27 mouse cellular contexts compared by ENCODE assay signal in the genomic region with DNA sequence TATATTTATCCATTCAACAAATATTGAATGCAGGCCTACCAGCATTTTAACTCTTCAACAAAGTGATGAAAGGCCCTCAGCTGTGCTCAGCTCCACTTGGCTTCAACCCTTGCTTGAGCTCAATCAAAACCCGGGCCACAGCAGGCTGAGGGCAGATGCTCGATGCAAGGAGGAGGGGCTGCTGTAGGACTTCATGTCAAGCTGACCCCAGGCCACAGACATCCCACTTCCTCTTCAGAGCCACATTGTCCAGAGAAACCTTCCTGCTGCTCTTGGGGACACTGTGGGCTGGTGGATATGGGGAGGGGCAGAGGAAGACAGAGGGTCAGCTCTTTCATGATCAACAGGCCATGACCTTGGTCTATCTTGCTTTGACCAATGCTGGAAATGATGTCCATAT.
"Had no signal": no experiment of that assay in that cellular context is flagged by ENCODE, and none has a peak within 500 bp of the region (broad histone marks: within the 10 kb centered on the region; RNA-seq: fewer than 3 reads in every experiment).

No protein-coding gene starts in this region.

- H3K36me3 ChIP-seq: heart, embryonic 13.5 days; heart, embryonic 15.5 days; hindbrain, embryonic 13.5 days; hindbrain, embryonic 15.5 days; kidney, embryonic 15.5 days; limb, embryonic 10.5 days; limb, embryonic 12.5 days; liver, embryonic 13.5 days had no signal

- H3K27me3 ChIP-seq: heart, embryonic 13.5 days; heart, embryonic 15.5 days; hindbrain, embryonic 13.5 days; hindbrain, embryonic 15.5 days; kidney, embryonic 15.5 days; limb, embryonic 12.5 days; liver, embryonic 13.5 days had no signal

- H3K4me2 ChIP-seq: heart, embryonic 11.5 days; heart, embryonic 13.5 days; heart, embryonic 15.5 days; hindbrain, embryonic 13.5 days; hindbrain, embryonic 15.5 days; kidney, embryonic 15.5 days; limb, embryonic 12.5 days; liver, embryonic 11.5 days; liver, embryonic 13.5 days had no signal

- H3K4me3 ChIP-seq: gastrocnemius, adult 2 months; heart, embryonic 13.5 days; heart, embryonic 15.5 days; hindbrain, embryonic 13.5 days; hindbrain, embryonic 15.5 days; kidney, embryonic 15.5 days; left cerebral cortex, adult 2 months; limb, embryonic 10.5 days; limb, embryonic 12.5 days; liver, embryonic 13.5 days had no signal

- DNase-seq: gastrocnemius, adult 2 months; gastrocnemius, postnatal 10 days; gastrocnemius, postnatal 25 days; heart, adult 18-20 months; heart, postnatal 14 days; heart, postnatal 36 days; kidney, adult 11 months; kidney, adult 2 months; kidney, adult 9 months; kidney, postnatal 14 days; kidney, postnatal 36 days; layer of hippocampus, adult 9-11 months; liver; liver, embryonic 13.5 days had no signal

- H3K9ac ChIP-seq: heart, embryonic 13.5 days; heart, embryonic 15.5 days; hindbrain, embryonic 13.5 days; hindbrain, embryonic 15.5 days; kidney, embryonic 15.5 days; limb, embryonic 12.5 days; liver, embryonic 13.5 days had no signal

- ATAC-seq: hindbrain, postnatal 0 days; intestine, embryonic 16.5 days had no signal

- H3K9me3 ChIP-seq: heart, embryonic 13.5 days; heart, embryonic 15.5 days; hindbrain, embryonic 13.5 days; hindbrain, embryonic 15.5 days; kidney, embryonic 15.5 days; limb, embryonic 10.5 days; limb, embryonic 12.5 days; liver, embryonic 13.5 days had no signal

- H3K4me1 ChIP-seq: liver, embryonic 13.5 days had no signal

- H3K27ac ChIP-seq: gastrocnemius, adult 2 months; heart, embryonic 13.5 days; heart, embryonic 15.5 days; hindbrain, embryonic 13.5 days; hindbrain, embryonic 15.5 days; hindbrain, postnatal 0 days; kidney, embryonic 15.5 days; kidney, postnatal 0 days; left cerebral cortex, adult 2 months; limb, embryonic 10.5 days; limb, embryonic 12.5 days; liver, embryonic 13.5 days had no signal
